Mouse (Mus musculus) kidney, adult 2 months (tissue): Measurements from ENCODE around the gene Prdm1.

ENCODE experiments used
- CTCF ChIP-seq: fragments of 200-500 bp; conservative IDR thresholded peaks from 2 replicates; pipeline ENCODE4 v1.5.1; 2011; ENCODE audit warnings: low read depth, mild to moderate bottlenecking, control low read depth, low read length, moderate library complexity, mixed read lengths; ENCODE audit not compliant: insufficient read depth, insufficient read length
- POLR2A ChIP-seq: fragments of 200-500 bp; IDR thresholded peaks from one replicate; pipeline ENCODE4 v1.6.1; 2011; ENCODE audit warnings: low read depth, low read length, control low read depth

DNA sequence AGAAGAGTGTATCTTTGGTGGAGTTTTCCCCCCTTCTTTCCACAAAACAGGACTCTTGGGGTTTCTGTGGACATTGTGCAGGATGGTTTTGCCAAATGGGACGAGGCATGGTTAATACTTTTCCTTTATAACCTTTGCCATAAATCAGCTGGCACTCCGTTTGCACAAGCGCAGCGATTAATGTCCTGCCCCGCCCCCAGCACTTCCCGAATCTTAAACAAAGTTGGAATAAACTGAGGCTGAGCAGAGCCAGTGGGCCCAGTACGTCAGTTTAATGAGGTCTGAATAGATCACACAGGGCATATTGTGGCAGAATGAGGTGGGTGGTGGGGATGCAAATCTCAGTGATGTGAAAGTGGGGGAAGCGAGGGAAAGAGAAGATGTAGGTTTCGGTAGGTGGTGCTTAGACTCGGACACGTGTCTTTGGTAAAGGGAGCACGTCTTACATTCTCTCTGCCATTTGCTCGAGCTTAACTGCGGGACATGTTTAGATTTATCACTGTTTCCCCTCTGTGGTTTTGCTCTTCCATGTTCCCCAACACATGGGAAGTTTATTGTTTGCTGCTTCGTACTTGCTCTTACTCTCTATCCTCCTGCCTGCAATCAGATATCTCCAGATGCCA lies 28.3 kb downstream of the Prdm1 start:
- TF ChIP-seq CTCF (no peak), POLR2A (no peak)
